Mouse (Mus musculus) skeletal muscle tissue, adult 2 months (tissue): ENCODE data around the gene Arfgap3.
A peak's percentile ranks its signal among the peaks of the same experiment; 100 is the strongest.
"Not testable (repeated sequence)": the region's sequence is repeated elsewhere in the genome, so short reads cannot be mapped to it uniquely, and the experiment has no call there.

Source experiments
- DNase-seq: peaks from one replicate; pipeline ENCODE4 v3.0.0-alpha.2; 2012; ENCODE audit warnings: low read depth, low spot score

Arfgap3 gene

DNA sequence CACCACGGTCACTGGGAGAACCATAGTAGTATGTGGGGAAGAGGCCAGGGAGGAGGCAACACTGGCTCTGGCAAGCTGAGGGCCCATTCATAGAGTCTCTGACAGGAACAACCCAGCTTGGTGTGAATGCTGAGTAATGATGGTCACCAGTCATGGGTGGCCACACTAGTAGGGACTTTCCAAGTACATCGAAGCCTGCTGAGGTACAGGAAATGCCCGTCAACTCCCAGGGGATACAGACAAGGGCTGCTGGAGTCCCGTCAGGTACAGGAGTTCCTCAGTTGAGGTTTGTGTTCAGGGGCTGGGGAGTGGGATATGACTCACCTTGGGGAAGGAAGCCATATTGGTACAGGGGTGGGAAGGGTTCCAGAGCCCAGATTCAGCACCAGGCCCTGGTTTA, 54.0 kb downstream of the Arfgap3 start:
- no peak for DNase-seq

- DNase-seq, result no peak
Observed at GRCm38 (mm10) chr15:83294954-83295353, 55.1 kb downstream of the Arfgap3 start.

- no peak for DNase-seq
Observed at GRCm38 (mm10) chr15:83293706-83294645, 56.1 kb downstream of the Arfgap3 start.

DNA sequence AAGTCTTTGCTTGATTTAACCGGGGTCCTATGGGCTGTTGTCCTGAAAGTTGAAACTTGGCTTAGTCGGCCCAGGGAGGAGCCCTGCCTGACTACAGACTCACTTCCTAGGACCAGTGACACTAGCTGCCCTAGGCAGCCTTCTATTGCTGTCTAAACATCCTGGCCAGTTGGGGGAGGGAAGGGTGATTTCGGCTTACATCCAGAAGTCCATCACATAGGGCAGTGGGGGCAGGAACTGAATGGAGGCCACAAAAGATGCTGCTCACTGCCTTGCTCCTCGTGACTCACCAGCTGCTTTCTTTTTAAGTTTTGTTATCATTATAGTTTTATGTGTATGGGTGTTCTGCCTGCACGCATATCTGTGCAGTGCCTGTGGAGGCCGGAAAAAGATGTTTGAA, 56.9 kb downstream of the Arfgap3 start:
- DNase-seq, result no peak

DNA sequence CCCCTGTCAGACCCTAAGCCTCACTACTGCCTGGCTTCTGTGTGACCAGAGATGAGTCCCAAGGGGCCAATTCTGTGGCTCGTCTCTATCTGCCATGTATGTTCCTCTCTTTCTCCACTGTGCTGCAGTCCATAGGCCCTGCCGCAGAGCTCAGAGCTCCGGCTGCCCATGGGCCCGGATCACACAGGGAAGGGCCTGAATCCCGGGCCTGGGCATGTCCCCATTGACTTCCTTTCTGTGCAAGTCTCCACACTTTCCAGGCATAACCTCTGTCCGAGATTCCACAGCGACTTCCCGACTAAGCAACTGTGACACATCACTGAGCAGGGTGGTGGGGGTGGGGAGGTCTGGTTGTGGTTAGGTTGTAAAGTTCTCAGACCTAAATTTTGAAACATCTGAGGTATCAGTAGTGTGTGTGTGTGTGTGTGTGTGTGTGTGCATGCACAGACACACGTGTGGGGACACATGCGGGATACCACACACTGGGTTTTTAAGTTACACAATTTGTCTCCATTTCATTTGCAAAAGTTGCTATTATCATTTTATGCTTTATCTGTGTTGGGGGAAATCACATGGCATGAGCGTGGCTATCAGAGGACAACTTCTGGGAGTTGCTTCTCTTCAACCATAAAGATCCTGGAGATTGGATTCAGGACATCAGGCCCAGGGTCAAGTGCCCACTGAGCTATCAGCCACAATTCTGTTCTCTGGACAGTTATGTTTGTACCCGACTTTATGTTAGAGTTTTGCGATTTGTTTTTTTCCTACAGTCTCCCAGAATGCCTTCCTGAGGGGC, 57.6 kb downstream of the Arfgap3 start:
- DNase-seq, result no peak

GRCm38 (mm10) chr15:83290899-83291298, 59.1 kb downstream of the Arfgap3 start:
- no peak for DNase-seq

- DNase-seq, result no peak
Observed at GRCm38 (mm10) chr15:83284828-83285227, 65.2 kb downstream of the Arfgap3 start.

DNA sequence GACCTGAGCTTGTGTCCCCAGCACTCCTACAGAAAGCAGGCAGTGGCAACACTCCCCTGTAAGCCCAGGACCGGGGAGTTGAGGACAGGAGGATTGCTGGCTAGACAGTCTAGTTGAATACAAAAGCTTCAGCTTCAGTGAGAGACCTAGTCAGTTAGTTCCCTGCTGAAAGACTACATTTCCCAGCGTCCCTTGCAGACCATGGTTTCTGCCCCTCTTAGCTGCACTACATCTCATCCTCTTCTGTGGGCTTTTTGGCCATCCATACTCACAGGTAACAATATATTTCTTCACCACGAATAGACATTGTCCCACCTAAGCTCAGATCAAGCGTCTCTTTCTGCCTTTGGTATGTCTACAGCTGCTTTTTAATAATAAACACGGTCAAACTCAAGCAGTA, 67.7 kb downstream of the Arfgap3 start:
- DNase-seq, result no peak

- no peak for DNase-seq
Observed at GRCm38 (mm10) chr15:83281303-83281702, 68.7 kb downstream of the Arfgap3 start.

- no peak for DNase-seq
Observed at GRCm38 (mm10) chr15:83278579-83278978, 71.5 kb downstream of the Arfgap3 start.

DNA sequence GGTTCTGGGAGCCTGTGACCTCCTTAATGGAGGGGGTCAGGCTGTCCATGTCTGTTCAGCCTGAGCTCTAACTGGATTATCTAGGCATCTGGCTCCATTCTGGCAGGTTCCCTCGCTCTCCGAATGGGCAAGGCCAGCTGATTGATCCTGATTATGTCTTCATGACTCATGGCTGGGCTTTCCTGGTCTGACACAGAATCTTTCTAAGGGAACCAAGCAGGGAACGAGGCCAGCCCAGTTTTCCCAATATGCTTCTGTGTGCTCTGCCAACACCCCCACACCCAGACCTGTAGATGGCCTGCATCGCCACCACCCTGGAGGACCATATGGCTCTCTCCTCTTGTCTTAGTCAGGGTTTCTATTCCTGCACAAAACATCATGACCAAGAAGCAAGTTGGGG, 72.6 kb downstream of the Arfgap3 start:
- no peak for DNase-seq

DNA sequence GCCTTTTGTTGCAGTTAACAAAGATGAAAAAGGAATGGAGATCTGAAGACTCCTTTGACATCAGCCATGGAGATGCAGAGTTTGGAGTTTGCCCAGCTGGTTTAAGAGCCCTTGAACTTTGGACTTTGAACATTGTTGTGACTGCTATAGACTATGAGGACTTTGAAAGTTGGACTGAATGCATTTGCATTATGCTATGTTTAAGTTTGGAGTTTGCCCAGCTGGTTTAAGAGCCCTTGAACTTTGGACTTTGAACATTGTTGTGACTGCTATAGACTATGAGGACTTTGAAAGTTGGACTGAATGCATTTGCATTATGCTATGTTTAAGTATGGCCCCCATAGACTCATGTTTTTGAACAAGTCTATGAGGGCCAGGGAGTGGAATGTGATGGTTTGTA, 75.8 kb downstream of the Arfgap3 start:
- DNase-seq, result not testable (repeated sequence)

DNA sequence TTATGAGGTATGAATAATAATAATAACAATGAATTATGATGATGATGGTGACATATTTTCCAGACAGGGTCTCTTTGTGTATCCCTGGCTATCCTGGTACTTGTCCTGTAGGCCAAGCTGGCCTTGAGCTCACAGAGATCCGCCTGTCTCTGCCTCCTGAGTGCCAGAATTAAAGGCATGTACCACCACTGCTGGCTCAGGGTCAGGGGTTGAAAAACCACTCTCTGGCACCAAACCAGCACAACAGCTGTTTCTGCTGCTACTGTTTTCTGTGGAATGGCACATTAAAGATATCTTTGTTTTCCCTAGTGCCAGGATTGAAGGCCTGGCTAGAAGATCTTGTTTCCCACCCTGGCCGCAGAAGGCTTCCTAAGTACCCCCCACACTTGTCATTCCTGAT, 77.0 kb downstream of the Arfgap3 start:
- DNase-seq, result no peak

- DNase-seq, result not testable (repeated sequence)
Observed at GRCm38 (mm10) chr15:83271221-83271620, 78.8 kb downstream of the Arfgap3 start.

- not testable (repeated sequence) for DNase-seq
Observed at GRCm38 (mm10) chr15:83269985-83270384, 80.1 kb downstream of the Arfgap3 start.

GRCm38 (mm10) chr15:83268428-83268827, 81.6 kb downstream of the Arfgap3 start:
- not testable (repeated sequence) for DNase-seq

- no peak for DNase-seq
Observed at GRCm38 (mm10) chr15:83265269-83265668, 84.8 kb downstream of the Arfgap3 start.

GRCm38 (mm10) chr15:83263405-83263804, 86.6 kb downstream of the Arfgap3 start:
- DNase-seq, result no peak

DNA sequence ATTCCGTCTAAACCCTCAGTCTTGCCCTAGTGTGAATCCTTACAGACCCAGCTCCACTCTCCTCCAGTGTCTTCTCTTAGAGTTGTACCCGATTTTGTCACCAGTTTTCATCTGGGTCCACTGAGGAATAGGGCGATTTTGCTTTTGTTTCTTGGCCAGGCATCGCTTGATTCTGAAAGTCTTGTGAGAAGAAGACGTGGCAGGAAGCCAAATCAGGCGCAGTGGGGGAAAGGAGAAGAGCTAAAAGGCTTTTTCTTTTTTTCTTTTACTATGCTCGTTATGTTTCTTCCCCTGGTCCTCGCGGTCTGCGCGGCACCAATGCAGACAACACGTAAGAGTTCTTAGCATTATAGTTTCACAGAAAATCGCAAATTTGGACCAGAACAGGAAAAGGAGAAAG, 92.1 kb downstream of the Arfgap3 start:
- peak; percentile 40 for DNase-seq

- DNase-seq, result no peak
Observed at GRCm38 (mm10) chr15:83256491-83256890, 93.6 kb downstream of the Arfgap3 start.

GRCm38 (mm10) chr15:83255944-83256343, 94.1 kb downstream of the Arfgap3 start:
- DNase-seq, result no peak

- DNase-seq, result no peak
Observed at GRCm38 (mm10) chr15:83255191-83255782, 94.8 kb downstream of the Arfgap3 start.
